Mouse (Mus musculus) stomach, embryonic 16.5 days (tissue): ENCODE data around the gene Fam13c. TPM values are rescaled to one million over a fixed set of nuclear protein-coding genes. Genes with fewer than 3 reads are reported as not detected.

ENCODE experiments used
- ATAC-seq: fragments of 200-750 bp; cut with Nextera tagmentation; 2 replicates; pipeline ENCODE4 v1.8.0; 2017; ENCODE audit warnings: moderate number of reproducible peaks, moderate TSS enrichment; ENCODE audit not compliant: insufficient read depth, low FRiP score
- H3K27ac ChIP-seq: fragments of 300-500 bp; sonication (generic); 2 replicates; pipeline ENCODE4 v1.5.1; 2014; ENCODE audit warnings: low read length
- H3K27me3 ChIP-seq: fragments of 300-500 bp; sonication (generic); 2 replicates; pipeline ENCODE4 v1.6.1; 2014; ENCODE audit warnings: low read length, control low read depth, mixed read lengths; ENCODE audit not compliant: control insufficient read depth, insufficient read depth
- H3K36me3 ChIP-seq: fragments of 300-500 bp; sonication (generic); 2 replicates; pipeline ENCODE4 v1.6.1; 2014; ENCODE audit warnings: low read length; ENCODE audit not compliant: control insufficient read depth, insufficient read depth
- H3K4me1 ChIP-seq: fragments of 300-500 bp; sonication (generic); 2 replicates; pipeline ENCODE4 v1.6.1; 2014; ENCODE audit warnings: low read length, control low read depth, mixed read lengths; ENCODE audit not compliant: control insufficient read depth, insufficient read depth
- H3K4me2 ChIP-seq: fragments of 300-500 bp; sonication (generic); 2 replicates; pipeline ENCODE4 v1.6.1; 2014; ENCODE audit warnings: low read depth, low read length, mixed read lengths
- H3K4me3 ChIP-seq: fragments of 300-500 bp; sonication (generic); replicated peaks from 2 replicates; pipeline ENCODE4 v1.5.1; 2014; ENCODE audit warnings: mild to moderate bottlenecking, low read length
- H3K9ac ChIP-seq: fragments of 300-500 bp; sonication (generic); 2 replicates; pipeline ENCODE4 v1.6.1; 2014; ENCODE audit warnings: low read length
- H3K9me3 ChIP-seq: fragments of 300-500 bp; sonication (generic); replicated peaks from 2 replicates; pipeline ENCODE4 v1.6.1; 2016; ENCODE audit warnings: low read length, control low read depth; ENCODE audit not compliant: control insufficient read depth
- WGBS: fragments of 180-500 bp; shearing (Covaris S2); extraction: QIAGEN DNeasy Blood & Tissue Kit; methylation state at CpG from one replicate; pipeline ENCODE4 v1.1.7; 2014; 5-methylcytosine and 5-hydroxymethylcytosine counted together
- polyA plus RNA-seq: library from polyadenylated mRNA; unstranded; fragments of >200 nt; fragmentation: Nextera tagmentation; extraction: Ambion mirVana; gene quantifications from 2 replicates; pipeline ENCODE4 v1.2.1, GENCODE M21; 2015

Gene Fam13c
- polyA plus RNA-seq, 1 experiment from 2014 or later = 10.2 TPM

DNA sequence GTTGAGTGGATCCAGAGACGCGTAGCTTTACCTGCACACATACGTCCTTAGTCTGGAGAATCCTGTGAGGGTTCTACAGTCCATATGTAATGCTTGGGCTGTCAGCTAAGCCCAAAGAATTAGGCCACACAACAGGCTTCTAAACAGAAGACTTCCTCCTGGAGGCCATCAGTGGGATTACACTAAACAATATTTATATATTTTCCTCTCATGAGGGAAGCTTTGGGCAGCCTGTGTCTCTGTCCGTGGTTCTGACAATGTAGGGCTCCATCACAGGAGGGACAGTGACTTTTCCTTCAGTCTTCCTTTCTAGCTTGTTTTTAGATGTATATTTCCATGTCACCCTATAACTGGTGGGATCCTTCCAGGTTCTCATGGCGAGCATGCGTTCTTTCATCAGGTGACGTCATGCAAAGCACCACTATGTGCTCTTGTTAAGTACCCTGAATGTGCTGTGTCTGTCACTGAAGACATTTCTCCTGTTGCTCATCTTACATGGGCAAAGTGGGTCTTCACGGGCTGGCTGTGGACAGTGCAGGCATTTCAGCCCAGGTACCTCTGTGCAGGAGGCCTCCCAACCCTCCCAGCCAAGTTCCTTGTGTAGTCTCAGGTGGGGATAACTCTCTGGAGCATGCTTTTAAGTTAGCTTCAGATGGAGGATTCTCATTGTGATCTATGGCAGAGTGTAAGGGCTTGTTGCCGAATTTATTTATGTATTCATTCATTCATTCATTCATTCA lies 100.3 kb downstream of the Fam13c start:
- Histone ChIP-seq H3K4me1 (no peaks in the 10 kb centered on the region), H3K36me3 (no peaks in the 10 kb centered on the region), H3K9ac (no peak overlapping the region), H3K4me2 (no peak overlapping the region), H3K9me3 (no peaks in the 10 kb centered on the region), H3K4me3 (no peak overlapping the region), H3K27me3 (no peaks in the 10 kb centered on the region), H3K27ac (no peak overlapping the region)
- ATAC-seq = no peak
- 83% methylated on average over 9 of the region's 9 CpGs for WGBS

DNA sequence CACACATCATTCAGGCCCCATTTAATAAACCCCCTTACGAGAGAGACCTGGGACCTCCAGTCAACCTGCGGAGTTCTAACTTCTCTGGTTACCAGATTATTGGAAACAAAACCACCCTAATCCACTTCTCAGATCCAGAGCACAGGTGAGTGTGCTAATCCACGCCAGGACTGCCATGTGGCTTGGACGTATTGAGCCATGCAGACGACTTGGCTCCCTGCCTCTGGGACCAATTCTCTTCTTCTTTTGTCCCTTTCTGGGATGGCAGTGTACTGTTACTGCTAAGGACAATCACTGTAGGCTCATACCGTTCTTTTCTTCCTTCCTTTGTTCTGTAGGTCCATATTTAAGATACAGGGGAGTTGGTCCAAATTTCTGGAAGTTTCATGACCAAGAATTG lies 102.6 kb downstream of the Fam13c start:
- H3K4me2 ChIP-seq = no peak overlapping the region
- H3K9me3 ChIP-seq = no peaks in the 10 kb centered on the region
- H3K27ac ChIP-seq = no peak overlapping the region
- ATAC-seq = no peak
- 81% methylated on average over 6 of the region's 6 CpGs for WGBS
- H3K4me3 ChIP-seq = no peak overlapping the region
- no peaks in the 10 kb centered on the region for H3K4me1 ChIP-seq
- H3K27me3 ChIP-seq = no peaks in the 10 kb centered on the region
- no peak overlapping the region for H3K9ac ChIP-seq
- H3K36me3 ChIP-seq = no peaks in the 10 kb centered on the region

DNA sequence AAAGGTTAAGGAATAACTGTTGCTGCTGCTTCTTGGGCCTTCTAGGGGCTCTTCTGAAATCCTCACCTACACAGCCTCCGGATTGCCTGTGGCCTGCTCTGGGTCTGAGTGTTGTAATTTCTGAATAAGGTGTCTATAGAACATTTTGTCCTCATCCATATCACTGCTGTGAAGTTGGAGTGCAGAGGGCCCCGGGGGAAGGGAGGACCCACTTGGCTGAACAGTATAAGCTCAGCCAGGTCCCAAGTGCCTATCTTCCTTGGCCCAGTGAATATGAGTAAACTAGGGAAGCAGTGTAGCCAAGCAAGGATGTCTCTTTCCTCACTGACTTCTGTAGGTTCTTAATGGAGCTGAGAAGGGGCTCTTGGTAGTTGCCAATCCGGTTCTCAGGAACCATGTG lies 112.2 kb downstream of the Fam13c start:
- no peaks in the 10 kb centered on the region for H3K4me1 ChIP-seq
- no peak overlapping the region for H3K4me3 ChIP-seq
- no peaks in the 10 kb centered on the region for H3K9me3 ChIP-seq
- H3K27me3 ChIP-seq = no peaks in the 10 kb centered on the region
- 88% methylated on average over 3 of the region's 3 CpGs for WGBS
- no peak overlapping the region for H3K9ac ChIP-seq
- no peaks in the 10 kb centered on the region for H3K36me3 ChIP-seq
- H3K27ac ChIP-seq = no peak overlapping the region
- no peak overlapping the region for H3K4me2 ChIP-seq
- ATAC-seq = no peak

DNA sequence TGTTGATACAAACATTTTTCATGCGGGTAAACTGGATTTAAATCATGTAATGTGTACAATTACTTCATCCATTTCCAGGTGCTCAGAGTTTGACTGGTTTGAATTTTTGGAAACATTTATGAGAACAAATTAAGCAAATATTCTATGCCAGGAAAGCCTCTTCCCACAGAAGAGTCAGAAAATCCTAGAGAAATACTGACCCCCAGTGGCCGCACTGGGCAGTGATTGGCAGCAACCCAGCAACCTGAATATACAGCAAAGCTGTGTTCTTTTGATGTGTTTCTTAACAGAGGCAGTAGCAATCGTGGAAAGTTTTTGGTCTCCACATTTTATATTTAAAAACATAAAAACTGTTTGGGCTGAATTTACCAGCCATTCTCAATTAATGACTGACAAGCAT lies 123.4 kb downstream of the Fam13c start:
- 24% methylated on average over 3 of the region's 3 CpGs for WGBS
- Histone ChIP-seq H3K9ac (no peak overlapping the region), H3K4me2 (no peak overlapping the region), H3K36me3 (no peaks in the 10 kb centered on the region), H3K4me3 (no peak overlapping the region), H3K27ac (no peak overlapping the region), H3K4me1 (no peaks in the 10 kb centered on the region), H3K27me3 (no peaks in the 10 kb centered on the region), H3K9me3 (no peaks in the 10 kb centered on the region)
- no peak for ATAC-seq

DNA sequence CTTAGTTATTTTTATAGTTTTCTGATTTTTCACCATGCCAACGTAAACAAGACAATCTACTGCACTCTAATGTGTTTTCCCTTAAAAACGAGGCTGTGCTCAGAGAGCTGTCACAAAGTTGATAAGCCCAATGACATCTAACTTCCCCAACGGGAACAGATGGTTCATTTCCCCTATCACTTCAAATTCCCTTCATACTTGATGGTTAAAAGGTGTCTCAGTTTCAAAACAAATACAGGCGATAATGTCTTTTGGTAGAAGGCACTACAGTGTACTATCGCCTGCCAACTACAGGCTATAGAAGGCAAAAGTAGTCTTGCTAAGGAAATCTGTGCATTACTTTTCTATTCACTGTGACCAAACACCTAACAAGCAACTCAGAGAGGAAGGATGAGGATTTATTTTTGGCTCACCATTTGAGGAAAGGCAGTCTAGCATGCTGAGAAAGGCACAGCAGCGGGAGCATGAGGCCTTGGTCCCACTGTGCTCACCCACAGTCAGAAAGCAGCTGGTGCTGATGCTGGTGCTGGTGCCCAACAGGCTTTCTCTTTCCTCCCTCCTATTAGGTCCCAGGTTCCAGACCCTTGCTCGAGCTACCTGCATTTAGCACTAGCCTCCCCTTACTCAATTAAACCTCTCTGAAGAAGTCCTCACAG lies 141.4 kb downstream of the Fam13c start:
- ATAC-seq = no peak
- H3K4me1 ChIP-seq = no peaks in the 10 kb centered on the region
- H3K36me3 ChIP-seq = no peaks in the 10 kb centered on the region
- H3K4me3 ChIP-seq = no peak overlapping the region
- H3K27me3 ChIP-seq = no peaks in the 10 kb centered on the region
- H3K27ac ChIP-seq = no peak overlapping the region
- H3K4me2 ChIP-seq = no peak overlapping the region
- H3K9me3 ChIP-seq = no peaks in the 10 kb centered on the region
- no peak overlapping the region for H3K9ac ChIP-seq
- WGBS = 43% methylated on average over 7 of the region's 7 CpGs

DNA sequence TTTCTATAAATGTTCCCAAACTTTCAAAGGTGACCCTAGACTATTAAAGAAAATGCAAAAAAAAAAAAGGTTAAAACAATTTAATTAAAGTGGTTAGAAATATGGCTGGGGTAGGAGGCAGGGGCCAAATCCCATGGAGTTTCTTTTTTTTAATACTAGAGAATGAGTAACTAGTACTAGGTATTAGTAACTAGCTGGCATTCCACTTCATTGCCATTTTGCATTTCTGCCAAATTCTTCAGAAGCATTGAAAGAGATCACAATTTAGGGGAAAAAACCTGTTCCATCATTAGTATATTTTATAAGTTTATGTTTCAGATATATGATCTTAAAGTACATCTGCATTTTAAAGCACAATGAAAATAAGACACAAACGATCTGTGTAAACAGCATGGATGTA lies 143.9 kb downstream of the Fam13c start:
- H3K4me3 ChIP-seq = no peak overlapping the region
- no peak overlapping the region for H3K9ac ChIP-seq
- no peaks in the 10 kb centered on the region for H3K9me3 ChIP-seq
- ATAC-seq = no peak
- H3K27ac ChIP-seq = no peak overlapping the region
- WGBS = 79% methylated on average over 1 of the region's 1 CpGs
- no peaks in the 10 kb centered on the region for H3K4me1 ChIP-seq
- H3K4me2 ChIP-seq = no peak overlapping the region
- no peaks in the 10 kb centered on the region for H3K36me3 ChIP-seq
- H3K27me3 ChIP-seq = no peaks in the 10 kb centered on the region

DNA sequence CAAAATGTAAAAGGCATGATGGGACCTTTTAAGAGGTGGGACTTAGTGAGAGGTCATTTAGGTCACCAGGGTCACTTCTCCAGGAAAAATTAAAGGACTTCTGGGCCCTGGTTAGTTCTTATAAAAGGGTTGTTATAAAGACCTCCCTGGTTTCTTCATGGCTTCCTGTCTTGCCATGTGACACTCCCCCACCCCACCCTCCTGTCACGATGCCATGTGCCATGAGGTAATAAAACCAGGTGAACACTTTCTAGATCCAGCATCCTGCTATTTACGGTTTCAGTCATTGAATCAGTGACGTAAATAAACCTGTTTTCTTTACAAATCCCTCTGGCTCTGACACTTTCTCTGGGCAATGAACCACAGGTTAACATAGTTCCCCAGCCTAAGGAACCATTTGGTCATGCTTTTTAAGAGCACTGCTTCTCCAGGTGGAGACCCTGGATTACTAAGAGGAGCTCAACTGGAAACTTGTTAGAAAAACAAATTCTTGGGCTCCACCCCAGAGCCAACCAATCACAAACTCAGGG lies 146.7 kb downstream of the Fam13c start:
- H3K9me3 ChIP-seq = no peaks in the 10 kb centered on the region
- H3K4me2 ChIP-seq = no peak overlapping the region
- H3K27me3 ChIP-seq = no peaks in the 10 kb centered on the region
- H3K27ac ChIP-seq = no peak overlapping the region
- H3K36me3 ChIP-seq = no peaks in the 10 kb centered on the region
- H3K9ac ChIP-seq = no peak overlapping the region
- no peak overlapping the region for H3K4me3 ChIP-seq
- ATAC-seq = no peak
- WGBS = 84% methylated on average over 3 of the region's 3 CpGs
- no peaks in the 10 kb centered on the region for H3K4me1 ChIP-seq

DNA sequence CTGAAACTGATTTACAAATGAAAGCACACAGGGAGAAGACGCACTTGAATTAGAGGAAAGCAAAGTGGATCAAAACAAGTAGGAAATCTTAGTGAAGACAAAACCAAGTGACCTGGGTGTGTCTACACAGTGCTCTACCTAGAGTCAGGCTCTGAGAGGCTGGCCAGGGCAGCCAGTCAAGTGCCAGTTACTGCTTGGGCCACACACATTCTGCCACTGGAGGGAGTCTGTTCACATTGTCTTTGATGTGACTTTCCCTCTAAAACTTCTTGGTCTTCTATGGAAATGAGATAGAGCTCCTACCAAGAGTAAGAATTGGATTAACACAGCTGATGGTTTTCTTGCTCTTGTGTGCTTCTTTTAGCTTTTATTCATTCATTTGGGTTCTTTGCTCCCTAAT lies 153.7 kb downstream of the Fam13c start:
- WGBS = 49% methylated on average over 1 of the region's 1 CpGs
- no peak for ATAC-seq
- Histone ChIP-seq H3K4me2 (no peak overlapping the region), H3K4me1 (peaks cover 9% of the 10 kb centered on the region; the same call in 1 of the 2 replicates), H3K27ac (no peak overlapping the region), H3K4me3 (no peak overlapping the region), H3K9ac (no peak overlapping the region), H3K9me3 (no peaks in the 10 kb centered on the region), H3K36me3 (no peaks in the 10 kb centered on the region), H3K27me3 (peaks cover 10% of the 10 kb centered on the region)

DNA sequence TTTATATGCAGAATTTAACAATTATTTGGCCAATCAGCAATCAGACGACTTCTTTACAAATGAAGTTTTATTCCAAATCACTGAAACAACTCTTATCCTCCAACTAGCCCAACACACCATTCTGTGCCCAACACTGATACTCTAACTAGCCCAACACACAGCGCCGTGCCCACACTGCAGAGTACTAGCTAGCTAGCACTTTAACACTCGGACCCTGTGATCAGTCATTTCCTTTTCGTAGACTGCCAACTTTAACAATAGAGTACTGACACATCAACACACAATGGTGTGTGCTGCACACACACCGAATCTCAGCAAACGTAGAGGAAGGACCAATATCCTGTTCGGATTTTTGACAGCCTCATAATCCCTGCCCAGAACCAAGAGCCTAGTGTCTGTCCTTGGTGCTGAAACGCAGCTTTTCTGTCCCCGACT lies 157.8 kb downstream of the Fam13c start:
- Histone ChIP-seq H3K27ac (no peak overlapping the region), H3K36me3 (no peaks in the 10 kb centered on the region), H3K4me1 (peaks cover 9% of the 10 kb centered on the region; the same call in 1 of the 2 replicates), H3K9me3 (no peaks in the 10 kb centered on the region), H3K9ac (no peak overlapping the region), H3K4me3 (peak overlapping the region; percentile 64), H3K27me3 (peaks cover 22% of the 10 kb centered on the region), H3K4me2 (peak overlapping the region; percentile 99)
- no peak for ATAC-seq
- 20% methylated on average over 10 of the region's 10 CpGs for WGBS
